Mouse (Mus musculus) G1E (cell line): ENCODE data around the gene Rbm26.

Experiments used
- CTCF ChIP-seq: IDR thresholded peaks from 2 replicates; pipeline ENCODE4 v1.5.1; 2012; ENCODE audit warnings: low read depth, low read length, inconsistent platforms, mixed read lengths
- GATA1 ChIP-seq: IDR thresholded peaks from 2 replicates; pipeline ENCODE4 v1.6.1; 2012; ENCODE audit warnings: borderline replicate concordance, low read length, inconsistent platforms, mixed read lengths
- TAL1 ChIP-seq: conservative IDR thresholded peaks from 2 replicates; pipeline ENCODE4 v1.6.1; 2012; ENCODE audit warnings: low read depth, low read length, inconsistent platforms, mixed read lengths

DNA sequence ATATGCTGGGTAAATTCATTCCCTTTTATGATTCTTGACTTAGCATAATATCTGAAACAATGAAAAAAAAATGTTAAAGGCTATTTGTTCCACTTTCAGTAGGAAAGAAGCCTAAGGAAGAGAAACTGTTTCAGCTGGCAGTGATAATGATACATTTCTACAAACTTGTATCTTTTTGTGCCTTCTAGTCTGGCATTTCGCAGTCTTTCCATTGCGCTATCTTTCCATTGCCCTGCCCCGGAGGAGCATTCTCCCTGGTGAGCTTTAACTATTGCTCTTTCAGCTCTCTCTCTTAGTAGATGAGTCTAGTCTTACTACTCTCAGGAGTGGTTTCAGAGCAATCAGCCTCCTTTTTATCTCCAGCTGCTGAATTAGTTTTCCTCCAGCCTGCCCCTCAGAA lies 2.6 kb upstream of the Rbm26 start:
- TF ChIP-seq GATA1 (no peak), CTCF (no peak), TAL1 (no peak)
